Mouse (Mus musculus) ZHBTc4 (cell line): ENCODE results near the gene Ccnl1.
A peak's percentile ranks its signal among the peaks of the same experiment; 100 is the strongest.

Source experiments
- DNase-seq: peaks from one replicate; pipeline ENCODE4 v3.0.0-alpha.2; 2011; ENCODE audit warnings: low read depth, low spot score

Ccnl1 gene

GRCm38 (mm10) chr3:65959416-65960001 is 1.5 kb upstream of the Ccnl1 start:
- DNase-seq = no peak

GRCm38 (mm10) chr3:65958840-65959185 is 764 bp upstream of the Ccnl1 start:
- DNase-seq = no peak

GRCm38 (mm10) chr3:65957271-65958101 is 563 bp downstream of the Ccnl1 start:
- DNase-seq = peak; percentile 75

GRCm38 (mm10) chr3:65954499-65955391 is 3.3 kb downstream of the Ccnl1 start:
- peak; percentile 59 for DNase-seq

- no peak for DNase-seq
Observed at GRCm38 (mm10) chr3:65950831-65951365, 7.2 kb downstream of the Ccnl1 start.

GRCm38 (mm10) chr3:65950304-65950703 is 7.7 kb downstream of the Ccnl1 start:
- no peak for DNase-seq

- no peak for DNase-seq
Observed at GRCm38 (mm10) chr3:65945277-65945932, 12.6 kb downstream of the Ccnl1 start.

- peak; percentile 39 for DNase-seq
Observed at GRCm38 (mm10) chr3:65944713-65945112, 13.3 kb downstream of the Ccnl1 start.

GRCm38 (mm10) chr3:65943453-65943852 is 14.6 kb downstream of the Ccnl1 start:
- DNase-seq = no peak

GRCm38 (mm10) chr3:65941052-65941451 is 17.0 kb downstream of the Ccnl1 start:
- no peak for DNase-seq

- DNase-seq = peak; percentile 58
Observed at GRCm38 (mm10) chr3:65938211-65938610, 19.8 kb downstream of the Ccnl1 start.

GRCm38 (mm10) chr3:65936384-65936783 is 21.7 kb downstream of the Ccnl1 start:
- DNase-seq = peak; percentile 4

- DNase-seq = no peak
Observed at GRCm38 (mm10) chr3:65935153-65935552, 22.9 kb downstream of the Ccnl1 start.

GRCm38 (mm10) chr3:65933726-65934125 is 24.3 kb downstream of the Ccnl1 start:
- DNase-seq = no peak

GRCm38 (mm10) chr3:65931542-65931941 is 26.5 kb downstream of the Ccnl1 start:
- DNase-seq = no peak

- DNase-seq = peak; percentile 5
Observed at GRCm38 (mm10) chr3:65930636-65931035, 27.4 kb downstream of the Ccnl1 start.

GRCm38 (mm10) chr3:65929821-65930633 is 28.0 kb downstream of the Ccnl1 start:
- peak; percentile 87 for DNase-seq

- peak; percentile 87 for DNase-seq
Observed at GRCm38 (mm10) chr3:65929304-65929783, 28.7 kb downstream of the Ccnl1 start.

GRCm38 (mm10) chr3:65928614-65929272 is 29.3 kb downstream of the Ccnl1 start:
- no peak for DNase-seq

- no peak for DNase-seq
Observed at GRCm38 (mm10) chr3:65927685-65928084, 30.4 kb downstream of the Ccnl1 start.
